Mouse (Mus musculus) layer of hippocampus, postnatal 14 days (tissue): ENCODE results near the gene Prrxl1. TPM values are rescaled to one million over a fixed set of nuclear protein-coding genes. Genes with fewer than 3 reads are reported as not detected.

Source experiments
- DNase-seq, 2 experiments: peaks; one replicate each; pipeline ENCODE4 v3.0.0; 2021 to 2022; ENCODE audit warnings: low spot score in 2 of 2, mixed read lengths in 1 of 2
- long read RNA-seq, 2 experiments: library from polyadenylated mRNA; stranded (forward); transcript quantifications; one replicate each; pipeline ENCODE4 v2.0.0; 2021
- total RNA-seq, 2 experiments: library from RNA; stranded (reverse); gene quantifications; 2 replicates each; pipeline ENCODE4 v1.2.3; 2021

Prrxl1 gene
- not detected for total RNA-seq
- long read RNA-seq, experiment 1, result 0 reads
- long read RNA-seq, experiment 2, result 0 reads

- DNase-seq, result no peak
Measured at GRCm38 (mm10) chr14:32599290-32600041, at the start of gene Prrxl1. Gene Prrxl1, plus strand, starts transcription at chr14:32599407.

- no peak for DNase-seq
Measured at GRCm38 (mm10) chr14:32551854-32552253, 47.4 kb upstream of the Prrxl1 start.

- DNase-seq, result no peak
Measured at GRCm38 (mm10) chr14:32553198-32553903, 45.9 kb upstream of the Prrxl1 start.

- DNase-seq, result no peak
Measured at GRCm38 (mm10) chr14:32554860-32555526, 44.2 kb upstream of the Prrxl1 start.

- no peak for DNase-seq
Measured at GRCm38 (mm10) chr14:32561428-32561827, 37.8 kb upstream of the Prrxl1 start.

GRCm38 (mm10) chr14:32563661-32564060 lies 35.5 kb upstream of the Prrxl1 start:
- no peak for DNase-seq

- no peak for DNase-seq
Measured at GRCm38 (mm10) chr14:32572519-32572918, 26.7 kb upstream of the Prrxl1 start.

GRCm38 (mm10) chr14:32578420-32578819 lies 20.8 kb upstream of the Prrxl1 start:
- DNase-seq, result no peak

GRCm38 (mm10) chr14:32583696-32584095 lies 15.5 kb upstream of the Prrxl1 start:
- no peak for DNase-seq

- peak; percentile 80 to 87 for DNase-seq
Measured at GRCm38 (mm10) chr14:32587013-32587784, 12.0 kb upstream of the Prrxl1 start.

GRCm38 (mm10) chr14:32590377-32590776 lies 8.8 kb upstream of the Prrxl1 start:
- DNase-seq, result no peak

GRCm38 (mm10) chr14:32597232-32598231 lies 1.7 kb upstream of the Prrxl1 start:
- peak in 1 of 2 experiments; percentile 41 for DNase-seq

GRCm38 (mm10) chr14:32598437-32599219 lies 579 bp upstream of the Prrxl1 start:
- DNase-seq, result no peak

- no peak for DNase-seq
Measured at GRCm38 (mm10) chr14:32600110-32600509, 903 bp downstream of the Prrxl1 start.

GRCm38 (mm10) chr14:32605508-32605907 lies 6.3 kb downstream of the Prrxl1 start:
- DNase-seq, result no peak

GRCm38 (mm10) chr14:32606316-32606715 lies 7.1 kb downstream of the Prrxl1 start:
- no peak for DNase-seq

GRCm38 (mm10) chr14:32609392-32609791 lies 10.2 kb downstream of the Prrxl1 start:
- DNase-seq, result peak; percentile 17 to 57

- no peak for DNase-seq
Measured at GRCm38 (mm10) chr14:32617253-32617652, 18.0 kb downstream of the Prrxl1 start.

- DNase-seq, result no peak
Measured at GRCm38 (mm10) chr14:32624245-32624644, 25.0 kb downstream of the Prrxl1 start.
